Mouse (Mus musculus) embryonic facial prominence, embryonic 14.5 days (tissue): ENCODE results near the gene Zfand3. TPM values are rescaled to one million over a fixed set of nuclear protein-coding genes. Genes with fewer than 3 reads are reported as not detected.
A peak's percentile ranks its signal among the peaks of the same experiment; 100 is the strongest.

ENCODE experiments used
- ATAC-seq: fragments of 200-750 bp; cut with Nextera tagmentation; 2 replicates; pipeline ENCODE4 v1.8.0; 2017; ENCODE audit warnings: low read depth, moderate number of reproducible peaks, moderate TSS enrichment
- DNase-seq: peaks from one replicate; pipeline ENCODE4 v3.0.0-alpha.2; 2015; ENCODE audit warnings: low spot score
- H3K27ac ChIP-seq: fragments of 300-500 bp; sonication (generic); replicated peaks from 2 replicates; pipeline ENCODE4 v1.5.1; 2014; ENCODE audit warnings: low read depth, mild to moderate bottlenecking, low read length, moderate library complexity
- H3K27me3 ChIP-seq: fragments of 300-500 bp; sonication (generic); replicated peaks from 2 replicates; pipeline ENCODE4 v1.6.1; 2014; ENCODE audit warnings: low read length; ENCODE audit not compliant: control insufficient read depth, insufficient read depth
- H3K36me3 ChIP-seq: fragments of 300-500 bp; sonication (generic); 2 replicates; pipeline ENCODE4 v1.6.1; 2014; ENCODE audit warnings: low read length, mixed read lengths; ENCODE audit not compliant: control insufficient read depth, insufficient read depth
- H3K4me1 ChIP-seq: fragments of 300-500 bp; sonication (generic); 2 replicates; pipeline ENCODE4 v1.6.1; 2014; ENCODE audit warnings: antibody characterized with exemption, low read length; ENCODE audit not compliant: control insufficient read depth, insufficient read depth
- H3K4me2 ChIP-seq: fragments of 300-500 bp; sonication (generic); 2 replicates; pipeline ENCODE4 v1.6.1; 2014; ENCODE audit warnings: low read depth, mild to moderate bottlenecking, low read length, moderate library complexity, mixed read lengths
- H3K4me3 ChIP-seq: fragments of 300-500 bp; sonication (generic); 2 replicates; pipeline ENCODE4 v1.5.1; 2014; ENCODE audit warnings: low read depth, mild to moderate bottlenecking, low read length
- H3K9ac ChIP-seq: fragments of 300-500 bp; sonication (generic); 2 replicates; pipeline ENCODE4 v1.6.1; 2014; ENCODE audit warnings: low read depth, mild to moderate bottlenecking, low read length, moderate library complexity, mixed read lengths
- H3K9me3 ChIP-seq: fragments of 300-500 bp; sonication (generic); 2 replicates; pipeline ENCODE4 v1.6.1; 2016; ENCODE audit warnings: low read length; ENCODE audit not compliant: control insufficient read depth
- WGBS: fragments of 180-500 bp; shearing (Covaris S2); extraction: QIAGEN DNeasy Blood & Tissue Kit; methylation state at CpG from one replicate; pipeline ENCODE4 v1.1.7; 2014; 5-methylcytosine and 5-hydroxymethylcytosine counted together
- polyA plus RNA-seq: library from polyadenylated mRNA; unstranded; fragments of >200 nt; fragmentation: Nextera tagmentation; extraction: Ambion mirVana; gene quantifications from 2 replicates; pipeline ENCODE4 v1.2.1, GENCODE M21; 2014

The Zfand3 gene
- polyA plus RNA-seq, 1 experiment from 2014 or later, result 41.0 TPM

DNA sequence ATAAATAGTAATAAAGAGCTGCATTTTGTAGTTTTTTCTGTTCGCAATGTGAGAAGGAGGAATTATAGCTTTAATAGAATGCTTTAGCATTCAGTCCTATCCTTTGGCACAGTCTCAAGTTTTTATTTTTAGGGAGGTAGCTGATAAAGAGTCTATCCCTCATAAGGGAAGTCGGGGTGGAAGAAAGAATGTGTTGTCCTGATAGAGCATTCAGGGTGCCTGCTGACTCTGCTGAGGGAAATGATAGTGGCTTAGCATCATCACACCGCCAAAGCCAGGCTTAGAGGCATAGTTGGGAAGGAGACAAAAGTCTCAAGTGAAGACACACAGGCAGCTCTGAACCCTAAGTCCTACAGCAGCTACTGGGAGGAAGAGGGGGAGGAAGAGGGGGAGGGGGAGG is 85.9 kb downstream of the Zfand3 start:
- Histone ChIP-seq H3K36me3 (peaks cover 1% of the 10 kb centered on the region; the same call in 1 of the 2 replicates), H3K4me3 (no peak overlapping the region), H3K27ac (no peak overlapping the region), H3K9me3 (peaks cover under 1% of the 10 kb centered on the region; the same call in 1 of the 2 replicates), H3K9ac (no peak overlapping the region), H3K27me3 (no peaks in the 10 kb centered on the region), H3K4me2 (no peak overlapping the region), H3K4me1 (no peaks in the 10 kb centered on the region)
- no peak for ATAC-seq
- WGBS, result 77% methylated on average over 3 of the region's 3 CpGs
- DNase-seq, result no peak

DNA sequence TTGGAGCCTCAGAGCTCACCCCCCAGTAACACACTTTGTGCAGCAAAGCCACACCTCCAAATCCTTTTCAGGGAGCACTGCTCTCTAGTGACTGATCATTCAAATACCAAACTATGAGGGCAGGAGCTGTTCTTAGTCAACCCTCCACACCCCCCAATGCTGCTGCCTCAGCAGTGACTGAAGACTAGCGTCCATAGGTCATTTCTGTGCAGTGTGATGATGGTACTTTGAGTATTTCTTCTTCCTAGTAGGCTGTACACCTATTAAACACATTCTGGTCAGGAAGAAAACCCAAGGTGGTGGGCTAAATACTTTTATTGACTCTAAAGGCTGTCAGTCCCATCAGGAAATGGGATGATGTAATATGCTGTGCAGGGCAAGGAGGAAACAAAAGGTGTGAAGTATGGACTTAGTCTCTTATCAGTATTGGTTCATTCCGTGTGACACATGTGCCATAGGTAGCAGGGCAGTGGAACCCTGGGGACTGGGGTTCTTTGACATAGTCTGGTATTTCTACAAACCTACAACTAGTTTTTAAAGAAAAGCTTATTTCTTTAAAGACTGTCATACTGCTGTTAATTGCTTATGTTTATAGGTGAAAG is 88.7 kb downstream of the Zfand3 start:
- DNase-seq (no peak), ATAC-seq (no peak)
- Histone ChIP-seq H3K27me3 (no peaks in the 10 kb centered on the region), H3K4me2 (no peak overlapping the region), H3K9me3 (peaks cover 7% of the 10 kb centered on the region; the same call in 1 of the 2 replicates), H3K4me3 (no peak overlapping the region), H3K9ac (no peak overlapping the region), H3K27ac (no peak overlapping the region), H3K36me3 (peaks cover 6% of the 10 kb centered on the region; the same call in 1 of the 2 replicates), H3K4me1 (no peaks in the 10 kb centered on the region)
- 91% methylated on average over 2 of the region's 2 CpGs for WGBS

- Histone ChIP-seq H3K9me3 (peaks cover 7% of the 10 kb centered on the region; the same call in 1 of the 2 replicates), H3K4me3 (no peak overlapping the region), H3K4me2 (no peak overlapping the region), H3K27me3 (no peaks in the 10 kb centered on the region), H3K4me1 (peaks cover 17% of the 10 kb centered on the region; the same call in 1 of the 2 replicates), H3K27ac (no peak overlapping the region; the same call in 1 of the 2 replicates), H3K36me3 (peaks cover 6% of the 10 kb centered on the region; the same call in 1 of the 2 replicates), H3K9ac (no peak overlapping the region)
- no peak for ATAC-seq
- DNase-seq, result no peak
- 76% methylated on average over 5 of the region's 5 CpGs for WGBS
Measured at GRCm38 (mm10) chr17:30097156-30097555, 92.6 kb downstream of the Zfand3 start.

DNA sequence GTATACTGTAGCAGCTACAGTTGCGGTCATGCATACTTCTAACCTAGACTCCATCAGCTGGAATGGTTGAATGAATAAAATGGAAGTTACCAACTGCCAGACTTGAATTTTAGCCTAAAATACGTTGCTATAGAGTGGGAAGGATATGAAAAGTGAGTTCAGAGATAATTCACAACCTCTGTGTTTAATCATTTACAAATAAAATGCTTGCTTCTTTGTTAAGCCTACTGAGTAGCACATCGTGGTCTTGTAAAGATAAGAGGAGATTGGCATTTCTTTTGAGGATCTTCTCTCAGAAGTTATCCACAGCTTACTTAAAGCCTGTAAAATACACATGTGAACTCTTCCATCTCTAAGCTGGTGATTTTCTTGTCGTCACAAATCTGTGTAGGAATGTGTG is 93.1 kb downstream of the Zfand3 start:
- H3K9me3 ChIP-seq, result peaks cover 7% of the 10 kb centered on the region; the same call in 1 of the 2 replicates
- ATAC-seq, result no peak
- no peak overlapping the region for H3K27ac ChIP-seq
- no peaks in the 10 kb centered on the region for H3K27me3 ChIP-seq
- no peak for DNase-seq
- 69% methylated on average over 4 of the region's 4 CpGs for WGBS
- peaks cover 6% of the 10 kb centered on the region; the same call in 1 of the 2 replicates for H3K36me3 ChIP-seq
- H3K4me2 ChIP-seq, result no peak overlapping the region
- no peak overlapping the region for H3K9ac ChIP-seq
- no peak overlapping the region for H3K4me3 ChIP-seq
- peaks cover 18% of the 10 kb centered on the region; the same call in 1 of the 2 replicates for H3K4me1 ChIP-seq

DNA sequence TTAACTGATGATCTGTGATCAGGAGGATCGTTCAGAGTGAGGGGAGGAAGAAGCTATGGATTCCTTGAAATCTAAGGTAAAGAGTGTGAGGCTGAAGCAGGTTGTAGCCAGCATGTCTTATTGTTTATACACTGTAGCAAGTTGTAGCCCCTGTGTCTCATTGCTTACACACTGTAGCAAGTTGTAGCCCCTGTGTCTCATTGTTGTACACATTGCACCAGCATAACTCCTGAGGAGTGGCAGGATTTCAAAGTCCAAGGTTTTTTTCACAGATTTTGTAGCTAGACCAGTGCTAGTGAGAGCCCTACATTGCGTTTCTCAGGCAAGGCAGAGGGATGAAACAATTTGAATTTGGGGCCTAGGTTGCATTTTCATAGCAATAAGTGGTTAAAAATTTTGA is 95.1 kb downstream of the Zfand3 start:
- Histone ChIP-seq H3K4me1 (peaks cover 21% of the 10 kb centered on the region), H3K9ac (no peak overlapping the region), H3K27me3 (no peaks in the 10 kb centered on the region), H3K36me3 (peaks cover 6% of the 10 kb centered on the region; the same call in 1 of the 2 replicates), H3K4me3 (no peak overlapping the region), H3K9me3 (peaks cover 7% of the 10 kb centered on the region; the same call in 1 of the 2 replicates), H3K27ac (no peak overlapping the region), H3K4me2 (no peak overlapping the region)
- DNase-seq (no peak), ATAC-seq (no peak)
- 81% methylated on average over 2 of the region's 2 CpGs for WGBS

DNA sequence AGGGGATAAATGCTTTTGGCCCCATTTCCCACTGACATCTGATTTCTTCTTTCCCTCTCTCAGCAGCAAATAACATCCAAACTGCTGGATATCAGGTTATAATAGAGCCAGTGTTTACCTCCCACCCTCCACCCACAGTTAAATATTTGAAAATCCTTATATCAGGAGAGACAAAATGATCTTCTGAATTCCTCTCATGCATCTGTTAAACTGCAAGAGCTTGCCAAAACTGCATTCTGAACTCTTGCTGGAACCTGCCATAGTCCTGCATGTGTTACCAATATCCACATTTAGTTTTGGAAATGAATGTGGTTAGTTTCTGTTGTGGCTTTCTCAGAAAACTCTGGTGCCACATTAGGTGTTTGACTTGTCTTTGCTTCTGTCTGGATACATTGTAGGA is 97.3 kb downstream of the Zfand3 start:
- H3K27me3 ChIP-seq, result no peaks in the 10 kb centered on the region
- H3K9me3 ChIP-seq, result no peaks in the 10 kb centered on the region
- H3K9ac ChIP-seq, result no peak overlapping the region
- DNase-seq (peak; percentile 82), ATAC-seq (no peak)
- H3K4me1 ChIP-seq, result peaks cover 21% of the 10 kb centered on the region
- H3K4me3 ChIP-seq, result no peak overlapping the region
- peak overlapping the region; percentile 39; the same call in 1 of the 2 replicates for H3K27ac ChIP-seq
- H3K36me3 ChIP-seq, result no peaks in the 10 kb centered on the region
- no peak overlapping the region for H3K4me2 ChIP-seq

DNA sequence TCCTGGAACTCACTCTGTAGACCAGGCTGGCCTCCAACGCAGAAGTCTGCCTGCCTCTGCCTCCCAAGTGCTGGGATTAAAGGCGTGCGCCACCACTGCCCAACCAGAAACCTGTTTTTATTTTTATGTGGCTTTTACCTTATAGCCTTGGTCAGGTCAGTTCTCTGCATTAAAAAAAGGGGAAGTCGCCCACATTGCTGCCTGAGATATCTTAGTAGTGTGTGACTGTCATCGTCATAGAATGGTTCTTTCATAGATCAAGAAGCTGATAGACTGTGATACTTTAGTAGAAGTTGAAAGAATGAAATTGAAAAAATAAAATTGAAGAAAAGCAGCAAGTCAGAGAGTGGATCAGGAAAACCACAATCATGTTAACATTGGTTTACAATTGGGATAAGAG is 98.5 kb downstream of the Zfand3 start:
- Histone ChIP-seq H3K4me2 (no peak overlapping the region), H3K9ac (no peak overlapping the region), H3K27me3 (no peaks in the 10 kb centered on the region), H3K4me1 (peaks cover 21% of the 10 kb centered on the region), H3K27ac (no peak overlapping the region), H3K4me3 (no peak overlapping the region), H3K9me3 (no peaks in the 10 kb centered on the region), H3K36me3 (no peaks in the 10 kb centered on the region)
- 92% methylated on average over 5 of the region's 5 CpGs for WGBS
- ATAC-seq, result no peak
- no peak for DNase-seq

DNA sequence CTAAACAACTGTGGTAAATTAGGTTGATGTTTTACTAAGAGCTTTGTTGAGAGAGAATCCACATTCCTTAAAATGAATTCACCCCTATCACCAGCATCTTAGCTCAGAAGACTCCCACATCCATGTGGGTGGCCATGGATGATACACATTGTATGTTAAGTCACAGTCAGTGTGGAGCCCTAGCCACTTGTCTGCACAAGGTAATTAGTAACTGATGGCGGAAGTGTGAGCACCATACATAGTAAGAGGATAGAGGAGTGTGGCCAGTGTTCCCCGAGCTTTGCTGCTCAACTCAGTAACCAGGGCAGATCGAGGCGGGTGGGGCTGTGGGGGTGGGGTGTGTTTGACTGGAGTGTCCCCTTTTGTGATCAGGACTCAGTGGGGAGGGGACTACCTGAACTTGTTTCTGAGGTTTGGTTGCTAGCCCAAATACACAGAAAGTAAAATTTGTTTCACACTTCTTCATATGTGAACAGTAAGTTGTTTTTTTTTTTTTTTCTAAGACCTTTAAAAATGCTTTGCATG is 99.2 kb downstream of the Zfand3 start:
- H3K4me3 ChIP-seq, result no peak overlapping the region
- 65% methylated on average over 4 of the region's 4 CpGs for WGBS

GRCm38 (mm10) chr17:30105369-30105768 is 100.8 kb downstream of the Zfand3 start:
- Histone ChIP-seq H3K4me3 (no peak overlapping the region), H3K27ac (no peak overlapping the region), H3K36me3 (no peaks in the 10 kb centered on the region), H3K9me3 (no peaks in the 10 kb centered on the region), H3K27me3 (no peaks in the 10 kb centered on the region), H3K4me1 (peaks cover 20% of the 10 kb centered on the region), H3K9ac (no peak overlapping the region), H3K4me2 (no peak overlapping the region)
- ATAC-seq (no peak), DNase-seq (no peak)
- WGBS, result 88% methylated on average over 3 of the region's 3 CpGs

More for the DNA sequence above, 99.2 kb downstream of the Zfand3 start:
- Histone ChIP-seq H3K27ac (no peak overlapping the region), H3K4me1 (peaks cover 21% of the 10 kb centered on the region), H3K27me3 (no peaks in the 10 kb centered on the region), H3K9me3 (no peaks in the 10 kb centered on the region), H3K36me3 (no peaks in the 10 kb centered on the region), H3K4me2 (no peak overlapping the region), H3K9ac (no peak overlapping the region)
- ATAC-seq (no peak), DNase-seq (no peak)
